Mouse (Mus musculus) kidney, postnatal 14 days (tissue): ENCODE data around the gene Dnah2.
"Not testable (repeated sequence)": the region's sequence is repeated elsewhere in the genome, so short reads cannot be mapped to it uniquely, and the experiment has no call there.

Source experiments
- DNase-seq: peaks from one replicate; pipeline ENCODE4 v3.0.0; 2022; ENCODE audit warnings: mixed read lengths

Gene Dnah2

GRCm38 (mm10) chr11:69563373-69563772 is 14.5 kb upstream of the Dnah2 start:
- DNase-seq = no peak

GRCm38 (mm10) chr11:69560896-69561854 is 12.3 kb upstream of the Dnah2 start:
- no peak for DNase-seq

- peak; percentile 41 for DNase-seq
Observed at GRCm38 (mm10) chr11:69559851-69560765, 11.2 kb upstream of the Dnah2 start, which contains the start of gene Efnb3. TSS of gene Efnb3 (minus strand) at chr11:69560205.

- DNase-seq = no peak
Observed at GRCm38 (mm10) chr11:69559183-69559582, 10.3 kb upstream of the Dnah2 start.

- peak; percentile 36 for DNase-seq
Observed at GRCm38 (mm10) chr11:69558756-69559155, 9.8 kb upstream of the Dnah2 start.

GRCm38 (mm10) chr11:69557381-69557958 is 8.6 kb upstream of the Dnah2 start:
- no peak for DNase-seq

- no peak for DNase-seq
Observed at GRCm38 (mm10) chr11:69554539-69555140, 5.7 kb upstream of the Dnah2 start.

- DNase-seq = no peak
Observed at GRCm38 (mm10) chr11:69553341-69553721, 4.4 kb upstream of the Dnah2 start.

GRCm38 (mm10) chr11:69552622-69553340 is 3.9 kb upstream of the Dnah2 start:
- DNase-seq = no peak

- no peak for DNase-seq
Observed at GRCm38 (mm10) chr11:69551310-69551709, 2.4 kb upstream of the Dnah2 start.

- peak; percentile 63 for DNase-seq
Observed at GRCm38 (mm10) chr11:69547071-69547470, 1.8 kb downstream of the Dnah2 start.

- DNase-seq = peak; percentile 86
Observed at GRCm38 (mm10) chr11:69546423-69547053, 2.4 kb downstream of the Dnah2 start.

GRCm38 (mm10) chr11:69545957-69546356 is 3.0 kb downstream of the Dnah2 start:
- DNase-seq = no peak

- no peak for DNase-seq
Observed at GRCm38 (mm10) chr11:69543598-69543997, 5.3 kb downstream of the Dnah2 start.

GRCm38 (mm10) chr11:69541741-69542140 is 7.2 kb downstream of the Dnah2 start:
- not testable (repeated sequence) for DNase-seq

- DNase-seq = no peak
Observed at GRCm38 (mm10) chr11:69540700-69541099, 8.2 kb downstream of the Dnah2 start.

GRCm38 (mm10) chr11:69534990-69535389 is 13.9 kb downstream of the Dnah2 start:
- DNase-seq = no peak

- DNase-seq = no peak
Observed at GRCm38 (mm10) chr11:69532480-69533150, 16.3 kb downstream of the Dnah2 start.

GRCm38 (mm10) chr11:69530755-69531154 is 18.2 kb downstream of the Dnah2 start:
- not testable (repeated sequence) for DNase-seq

GRCm38 (mm10) chr11:69530281-69530680 is 18.6 kb downstream of the Dnah2 start:
- not testable (repeated sequence) for DNase-seq

- no peak for DNase-seq
Observed at GRCm38 (mm10) chr11:69528031-69528390, 20.9 kb downstream of the Dnah2 start.
